Mouse (Mus musculus): ENCODE measurements around the gene Lnpep. TPM values are rescaled to one million over a fixed set of nuclear protein-coding genes. Genes with fewer than 3 reads are reported as not detected.
A peak's percentile ranks its signal among the peaks of the same experiment; 100 is the strongest.

Gene Lnpep
- total and polyA plus RNA-seq, 3 experiments, result 10.0 to 773 (median 20.7) TPM

- H3K36me3 ChIP-seq (ENCODE audit: control insufficient read depth in 1 of 2, insufficient read depth in 2 of 2, low read length in 2 of 2), result peaks cover 0 to 18% of the 10 kb centered on the region in 2 experiments; a peak in 2 of 4 replicates
- DNase-seq (ENCODE audit: low read depth, low spot score), result no peak
- no peak for TF ChIP-seq JUND (IDR thresholded peaks at IDR 0.05; ENCODE audit: low read depth, low read length)
- TF ChIP-seq HCFC1 (IDR thresholded peaks at IDR 0.05; ENCODE audit: low read depth, low read length), result no peak
- TF ChIP-seq ZNF384 (IDR thresholded peaks at IDR 0.05; ENCODE audit: low read depth, low read length), result peak; percentile 53
- no peak for TF ChIP-seq CTCF (IDR thresholded peaks at IDR 0.05 in 2 of 3, conservative IDR thresholded peaks at IDR 0.05 in 1 of 3; ENCODE audit: control insufficient read depth in 1 of 3, insufficient read depth in 1 of 3, low read depth in 2 of 3, low read length in 3 of 3, poor library complexity in 1 of 3, severe bottlenecking in 1 of 3)
Measured at GRCm38 (mm10) chr17:17531338-17531737, 93.5 kb downstream of the Lnpep start.

DNA sequence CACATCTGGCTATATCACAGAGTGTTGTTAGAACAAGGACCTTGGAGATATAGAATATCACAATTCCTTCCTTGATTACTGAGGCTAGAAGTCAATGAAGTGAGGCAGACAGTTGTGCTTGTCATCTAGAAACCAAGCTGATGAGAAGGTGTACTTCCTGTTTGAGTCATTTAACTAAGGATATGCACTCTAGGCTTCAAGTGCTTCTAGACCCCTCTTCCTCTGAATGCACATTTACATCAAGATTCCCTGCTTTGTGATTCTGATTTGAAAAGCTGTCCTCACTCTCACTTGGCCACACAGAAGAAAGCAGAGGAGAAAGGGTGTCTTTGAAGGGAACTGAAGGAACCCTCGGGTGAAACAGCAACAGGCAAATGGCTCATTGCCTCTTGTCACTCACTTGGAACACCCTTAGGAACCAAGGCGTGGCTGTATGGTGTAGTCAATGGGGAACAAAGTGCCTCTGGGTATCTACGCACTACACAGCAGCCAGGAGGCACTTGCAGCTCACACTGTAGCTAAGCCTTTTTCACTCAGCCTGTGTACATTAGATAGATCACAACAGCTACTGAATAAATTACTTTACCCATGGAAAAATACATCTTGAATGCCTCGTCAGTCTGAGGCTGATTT is 108.3 kb downstream of the Lnpep start:
- H3K9me3 ChIP-seq (replicated peaks; ENCODE audit: insufficient read depth, low read length), result no peaks in the 10 kb centered on the region
- DNase-seq (ENCODE audit: low read depth, low spot score), result no peak
- H3K27ac ChIP-seq (ENCODE audit: control insufficient read depth, low read depth, low read length), result no peak overlapping the region
- H3K4me1 ChIP-seq (ENCODE audit: control insufficient read depth in 1 of 2, insufficient read depth in 2 of 2, low read length in 2 of 2), result no peaks in the 10 kb centered on the region
- H3K4me3 ChIP-seq (ENCODE audit: control insufficient read depth in 1 of 2, insufficient read depth in 1 of 2, low read depth in 2 of 2, low read length in 2 of 2), result no peak overlapping the region
- no peaks in the 10 kb centered on the region for H3K79me2 ChIP-seq (ENCODE audit: control insufficient read depth, insufficient read depth, low read length, poor library complexity)
- no peak overlapping the region for H3K9ac ChIP-seq (ENCODE audit: control insufficient read depth, low read depth, low read length, poor library complexity, severe bottlenecking)
- no peaks in the 10 kb centered on the region for H3K27me3 ChIP-seq (ENCODE audit: control insufficient read depth in 1 of 2, insufficient read depth in 2 of 2, low read length in 2 of 2)
- H3K36me3 ChIP-seq (ENCODE audit: control insufficient read depth in 1 of 2, insufficient read depth in 2 of 2, low read length in 2 of 2), result no peaks in the 10 kb centered on the region; a peak in 1 of 4 replicates
- TF ChIP-seq KAT2A (conservative IDR thresholded peaks at IDR 0.05; ENCODE audit: low read depth, low read length), result no peak
- TF ChIP-seq NRF1 (IDR thresholded peaks at IDR 0.05; ENCODE audit: insufficient read depth, low read depth, low read length, poor library complexity, severe bottlenecking), result no peak
- no peak for TF ChIP-seq MYC (IDR thresholded peaks at IDR 0.05; ENCODE audit: low read depth, low read length)
- TF ChIP-seq SIN3A (IDR thresholded peaks at IDR 0.05; ENCODE audit: low read length), result no peak
- no peak for TF ChIP-seq POLR2A (IDR thresholded peaks at IDR 0.05; ENCODE audit: control insufficient read depth in 1 of 2, insufficient read depth in 1 of 2, low read depth in 1 of 2, low read length in 2 of 2, poor library complexity in 1 of 2)
- TF ChIP-seq MXI1 (IDR thresholded peaks at IDR 0.05; ENCODE audit: low read depth, low read length), result no peak
- TF ChIP-seq SMC3 (IDR thresholded peaks at IDR 0.05; ENCODE audit: low read depth, low read length), result no peak
- TF ChIP-seq TBP (IDR thresholded peaks at IDR 0.05; ENCODE audit: low read depth, low read length), result no peak
- TF ChIP-seq E2F4 (IDR thresholded peaks at IDR 0.05; ENCODE audit: borderline replicate concordance, low read depth, low read length), result no peak
- TF ChIP-seq TAL1 (IDR thresholded peaks at IDR 0.05; ENCODE audit: low read length), result no peak
- no peak for TF ChIP-seq USF2 (IDR thresholded peaks at IDR 0.05; ENCODE audit: borderline replicate concordance in 1 of 2, insufficient read depth in 1 of 2, low read depth in 1 of 2, low read length in 2 of 2)
- TF ChIP-seq ZMIZ1 (IDR thresholded peaks at IDR 0.05; ENCODE audit: low read depth, low read length), result no peak
- no peak for TF ChIP-seq JUND (IDR thresholded peaks at IDR 0.05; ENCODE audit: low read depth, low read length)
- no peak for TF ChIP-seq MYB (IDR thresholded peaks at IDR 0.05; ENCODE audit: low read depth, low read length)
- no peak for TF ChIP-seq RAD21 (IDR thresholded peaks at IDR 0.05; ENCODE audit: low read depth, low read length)
- TF ChIP-seq GATA1 (IDR thresholded peaks at IDR 0.05; ENCODE audit: low read depth, low read length), result no peak
- TF ChIP-seq BHLHE40 (IDR thresholded peaks at IDR 0.05; ENCODE audit: borderline replicate concordance, low read depth, low read length), result no peak
- no peak for TF ChIP-seq CTCF (IDR thresholded peaks at IDR 0.05 in 2 of 3, conservative IDR thresholded peaks at IDR 0.05 in 1 of 3; ENCODE audit: control insufficient read depth in 1 of 3, insufficient read depth in 1 of 3, low read depth in 2 of 3, low read length in 3 of 3, poor library complexity in 1 of 3, severe bottlenecking in 1 of 3)

More at GRCm38 (mm10) chr17:17531338-17531737, 93.5 kb downstream of the Lnpep start:
- H3K9me3 ChIP-seq (replicated peaks; ENCODE audit: insufficient read depth, low read length), result no peaks in the 10 kb centered on the region
- no peaks in the 10 kb centered on the region for H3K4me1 ChIP-seq (ENCODE audit: control insufficient read depth in 1 of 2, insufficient read depth in 2 of 2, low read length in 2 of 2)
- no peak overlapping the region for H3K4me3 ChIP-seq (ENCODE audit: control insufficient read depth in 1 of 2, insufficient read depth in 1 of 2, low read depth in 2 of 2, low read length in 2 of 2)
- no peak overlapping the region for H3K27ac ChIP-seq (ENCODE audit: control insufficient read depth, low read depth, low read length)
- H3K79me2 ChIP-seq (ENCODE audit: control insufficient read depth, insufficient read depth, low read length, poor library complexity), result no peaks in the 10 kb centered on the region
- no peaks in the 10 kb centered on the region for H3K27me3 ChIP-seq (ENCODE audit: control insufficient read depth in 1 of 2, insufficient read depth in 2 of 2, low read length in 2 of 2)
- H3K9ac ChIP-seq (ENCODE audit: control insufficient read depth, low read depth, low read length, poor library complexity, severe bottlenecking), result no peak overlapping the region
